Mouse (Mus musculus) liver, embryonic 11.5 days (tissue): ENCODE results near the gene Thpo. TPM values are rescaled to one million over a fixed set of nuclear protein-coding genes. Genes with fewer than 3 reads are reported as not detected.

Experiments used
- ATAC-seq: fragments of 200-750 bp; cut with Nextera tagmentation; replicated peaks from 2 replicates; pipeline ENCODE4 v1.8.0; 2017; ENCODE audit warnings: moderate number of reproducible peaks, mild to moderate bottlenecking, moderate TSS enrichment, moderate library complexity; ENCODE audit not compliant: low FRiP score
- DNase-seq: peaks from one replicate; pipeline ENCODE4 v3.0.0-alpha.2; 2017; ENCODE audit warnings: low spot score
- H3K27ac ChIP-seq: fragments of 300-500 bp; sonication (generic); 2 replicates; pipeline ENCODE4 v1.5.1; 2014; ENCODE audit warnings: mild to moderate bottlenecking, low read depth, low read length, control low read depth
- H3K27me3 ChIP-seq: fragments of 300-500 bp; sonication (generic); replicated peaks from 2 replicates; pipeline ENCODE4 v1.6.1; 2014; ENCODE audit warnings: low read length, mixed read lengths; ENCODE audit not compliant: control insufficient read depth, insufficient read depth
- H3K36me3 ChIP-seq: fragments of 300-500 bp; sonication (generic); 2 replicates; pipeline ENCODE4 v1.6.1; 2014; ENCODE audit warnings: mild to moderate bottlenecking, low read length, moderate library complexity, mixed read lengths; ENCODE audit not compliant: control insufficient read depth, insufficient read depth
- H3K4me1 ChIP-seq: fragments of 300-500 bp; sonication (generic); replicated peaks from 2 replicates; pipeline ENCODE4 v1.6.1; 2014; ENCODE audit warnings: low read length, mixed read lengths; ENCODE audit not compliant: control insufficient read depth, insufficient read depth
- H3K4me2 ChIP-seq: fragments of 300-500 bp; sonication (generic); 2 replicates; pipeline ENCODE4 v1.6.1; 2014; ENCODE audit warnings: mild to moderate bottlenecking, control low read depth, moderate library complexity
- H3K4me3 ChIP-seq: fragments of 300-500 bp; sonication (generic); 2 replicates; pipeline ENCODE4 v1.5.1; 2014; ENCODE audit warnings: low read depth, low read length, control low read depth
- H3K9ac ChIP-seq: fragments of 300-500 bp; sonication (generic); 2 replicates; pipeline ENCODE4 v1.6.1; 2014; ENCODE audit warnings: low read depth, low read length, control low read depth
- H3K9me3 ChIP-seq: fragments of 300-500 bp; sonication (generic); 2 replicates; pipeline ENCODE4 v1.6.1; 2016; ENCODE audit warnings: low read length, inconsistent platforms, mixed read lengths; ENCODE audit not compliant: control insufficient read depth
- WGBS: fragments of 180-500 bp; shearing (Covaris S2); extraction: QIAGEN DNeasy Blood & Tissue Kit; methylation state at CpG from one replicate; pipeline ENCODE4 v1.1.7; 2014; 5-methylcytosine and 5-hydroxymethylcytosine counted together
- polyA plus RNA-seq: library from polyadenylated mRNA; unstranded; fragments of >200 nt; fragmentation: Nextera tagmentation; extraction: Ambion mirVana; gene quantifications from 2 replicates; pipeline ENCODE4 v1.2.1, GENCODE M21; 2014

Gene Thpo
- polyA plus RNA-seq: 4.1 and 4.3 TPM in 2 replicates

GRCm38 (mm10) chr16:20733731-20734730 is at the start of gene Thpo:
Thpo (minus strand) TSS chr16:20734511.
- Histone ChIP-seq H3K27ac (no peak within 1 kb of the TSS), H3K9ac (no peak within 1 kb of the TSS), H3K36me3 (no peaks in the 10 kb centered on the region), H3K9me3 (no peaks in the 10 kb centered on the region), H3K27me3 (peaks cover 62% of the 10 kb centered on the region), H3K4me2 (peak within 1 kb of the TSS; percentile 64), H3K4me1 (peaks cover 3% of the 10 kb centered on the region; the same call in 1 of the 2 replicates), H3K4me3 (peak within 1 kb of the TSS; percentile 50)
- WGBS: 3% methylated on average over 45 of the region's 45 CpGs
- no peak for ATAC-seq
- DNase-seq: no peak

- H3K36me3 ChIP-seq: no peaks in the 10 kb centered on the region
These were observed 49.6 kb upstream of the Thpo start for GRCm38 (mm10) chr16:20783891-20784290.

DNA sequence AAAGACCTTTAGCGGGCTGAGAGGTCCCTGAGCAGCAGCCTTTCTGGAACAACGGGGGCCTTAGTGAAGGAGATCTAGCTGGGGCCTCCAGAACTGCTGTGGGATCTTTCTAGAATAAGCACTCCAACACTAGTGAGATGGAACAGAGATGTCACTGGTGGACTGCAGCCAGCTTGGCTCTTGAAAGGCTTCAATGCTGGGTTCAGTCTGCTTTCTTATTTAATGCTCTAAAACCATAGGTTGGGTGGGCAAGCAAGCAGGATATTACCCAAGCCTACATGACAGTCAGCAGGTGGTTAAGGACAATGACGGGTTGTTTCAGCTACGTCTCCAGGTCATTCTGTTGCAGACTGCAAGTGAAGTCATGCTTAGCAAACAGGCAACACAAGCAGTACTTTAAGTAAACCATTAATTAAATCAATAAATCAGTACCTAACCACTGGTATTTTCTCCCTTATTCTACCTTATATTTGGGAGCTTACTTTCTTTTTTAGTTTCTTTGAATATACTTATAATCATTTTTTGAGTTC is 46.9 kb upstream of the Thpo start:
- Histone ChIP-seq H3K36me3 (no peaks in the 10 kb centered on the region), H3K4me2 (no peak overlapping the region), H3K9me3 (no peaks in the 10 kb centered on the region), H3K27ac (no peak overlapping the region), H3K27me3 (no peaks in the 10 kb centered on the region), H3K4me1 (no peaks in the 10 kb centered on the region), H3K9ac (no peak overlapping the region), H3K4me3 (no peak overlapping the region)
- ATAC-seq (no peak), DNase-seq (no peak)
- WGBS: 69% methylated on average over 4 of the region's 4 CpGs

More at GRCm38 (mm10) chr16:20783891-20784290, 49.6 kb upstream of the Thpo start:
- 87% methylated on average over 2 of the region's 2 CpGs for WGBS
- Histone ChIP-seq H3K9me3 (no peaks in the 10 kb centered on the region), H3K27ac (no peak overlapping the region), H3K4me2 (no peak overlapping the region), H3K4me1 (no peaks in the 10 kb centered on the region), H3K9ac (no peak overlapping the region), H3K27me3 (no peaks in the 10 kb centered on the region), H3K4me3 (no peak overlapping the region)
- DNase-seq (peak; percentile 16), ATAC-seq (no peak)

DNA sequence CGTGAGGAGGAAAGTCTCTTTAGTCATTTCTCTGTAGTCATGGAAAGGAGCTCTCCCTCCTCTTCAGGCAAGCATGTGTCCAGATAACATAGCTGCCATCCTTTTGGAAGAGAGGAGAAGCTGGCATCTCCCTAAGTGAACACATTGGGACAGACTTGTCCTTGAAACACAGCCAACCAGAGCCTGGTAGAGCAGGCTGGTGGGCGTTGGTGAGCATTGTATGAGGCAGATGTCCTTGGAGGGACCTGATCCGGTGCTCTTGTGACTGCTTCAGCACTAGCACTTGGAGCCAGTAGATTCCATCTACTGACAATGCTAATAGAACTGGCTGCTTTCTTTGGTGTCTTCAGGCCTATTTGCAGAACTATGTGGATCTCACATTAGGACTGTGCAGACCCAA is 45.5 kb upstream of the Thpo start:
- 74% methylated on average over 3 of the region's 3 CpGs for WGBS
- H3K4me1 ChIP-seq: no peaks in the 10 kb centered on the region

GRCm38 (mm10) chr16:20775021-20775420 is 40.7 kb upstream of the Thpo start:
- H3K4me2 ChIP-seq: no peak overlapping the region
- no peak for DNase-seq
- H3K9ac ChIP-seq: no peak overlapping the region
- no peaks in the 10 kb centered on the region for H3K9me3 ChIP-seq
- H3K27ac ChIP-seq: no peak overlapping the region
- no peaks in the 10 kb centered on the region for H3K4me1 ChIP-seq
- WGBS: 72% methylated on average over 5 of the region's 5 CpGs
- no peaks in the 10 kb centered on the region for H3K27me3 ChIP-seq
- H3K4me3 ChIP-seq: no peak overlapping the region
- ATAC-seq: no peak
- H3K36me3 ChIP-seq: no peaks in the 10 kb centered on the region

More for the DNA sequence above, 45.5 kb upstream of the Thpo start:
- Histone ChIP-seq H3K4me2 (no peak overlapping the region), H3K9ac (no peak overlapping the region), H3K27ac (no peak overlapping the region), H3K4me3 (no peak overlapping the region), H3K36me3 (no peaks in the 10 kb centered on the region), H3K9me3 (no peaks in the 10 kb centered on the region), H3K27me3 (no peaks in the 10 kb centered on the region)
- ATAC-seq: no peak
- DNase-seq: no peak

DNA sequence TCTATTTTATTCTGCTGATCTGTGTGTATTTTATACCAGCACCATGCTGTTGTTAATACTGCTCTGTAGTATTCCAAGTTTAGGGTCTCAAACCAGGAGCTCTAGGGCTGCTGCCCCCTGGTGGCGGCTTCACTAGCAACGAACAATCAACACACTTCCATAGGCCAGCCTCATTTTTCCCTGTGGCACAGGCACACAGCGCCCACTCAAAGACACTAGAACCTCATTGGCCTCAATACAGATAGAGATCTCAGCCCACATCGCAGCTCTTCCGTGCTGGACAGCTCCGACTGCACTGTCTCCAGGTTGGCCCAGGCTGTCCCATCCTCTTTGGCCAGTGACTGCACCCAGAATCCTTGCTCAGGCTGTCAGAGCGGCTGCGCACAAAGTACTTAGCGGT is 30.9 kb upstream of the Thpo start:
- ATAC-seq (no peak), DNase-seq (peak; percentile 43)
- Histone ChIP-seq H3K27ac (no peak overlapping the region), H3K9ac (no peak overlapping the region), H3K4me1 (no peaks in the 10 kb centered on the region), H3K9me3 (no peaks in the 10 kb centered on the region), H3K36me3 (no peaks in the 10 kb centered on the region), H3K4me3 (no peak overlapping the region), H3K27me3 (no peaks in the 10 kb centered on the region), H3K4me2 (no peak overlapping the region)
- 42% methylated on average over 9 of the region's 9 CpGs for WGBS

DNA sequence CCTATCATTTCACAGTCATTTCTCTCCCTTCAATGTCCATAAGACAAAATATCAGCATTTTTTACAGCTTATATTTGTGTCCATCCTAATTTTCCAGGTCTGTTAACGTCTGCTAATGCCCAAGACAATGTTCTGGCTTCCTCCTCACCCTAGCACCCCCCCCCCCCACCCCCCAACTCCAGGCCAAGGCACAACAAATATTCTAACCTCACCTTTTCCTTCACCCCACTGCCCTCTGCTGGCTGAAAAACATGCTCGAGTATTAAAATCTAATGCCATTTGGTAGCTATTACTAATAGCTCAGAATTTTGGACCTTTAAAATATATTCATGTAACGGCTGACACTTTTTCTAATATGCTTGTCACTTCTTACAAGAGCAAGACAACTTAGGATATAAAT is 27.4 kb upstream of the Thpo start:
- Histone ChIP-seq H3K36me3 (no peaks in the 10 kb centered on the region), H3K9me3 (no peaks in the 10 kb centered on the region), H3K4me2 (no peak overlapping the region), H3K9ac (no peak overlapping the region), H3K4me1 (no peaks in the 10 kb centered on the region), H3K27me3 (no peaks in the 10 kb centered on the region), H3K27ac (no peak overlapping the region), H3K4me3 (no peak overlapping the region)
- ATAC-seq (no peak), DNase-seq (no peak)
- WGBS: 9% methylated on average over 3 of the region's 3 CpGs

DNA sequence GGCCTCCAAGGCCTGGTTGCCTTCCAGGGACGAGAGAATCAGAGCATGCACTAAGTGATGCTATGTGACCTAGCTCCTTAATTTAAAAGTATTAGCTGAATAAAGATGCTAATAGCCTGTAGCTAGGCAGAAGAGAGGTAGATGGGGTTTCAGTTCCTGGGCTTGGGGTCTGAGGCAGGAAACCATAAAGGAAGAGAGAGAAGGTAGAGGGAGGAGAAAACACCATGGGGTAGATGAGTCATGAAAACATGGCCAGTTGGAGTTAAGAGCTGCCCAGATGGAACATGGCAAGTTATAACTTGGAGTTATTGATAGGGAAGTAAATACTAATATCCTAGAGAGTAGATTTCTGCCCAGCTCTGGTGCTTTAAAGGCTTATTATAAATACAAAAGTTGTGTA is 23.1 kb upstream of the Thpo start:
- Histone ChIP-seq H3K9ac (no peak overlapping the region), H3K36me3 (no peaks in the 10 kb centered on the region), H3K27me3 (no peaks in the 10 kb centered on the region), H3K4me2 (no peak overlapping the region), H3K4me1 (no peaks in the 10 kb centered on the region), H3K4me3 (no peak overlapping the region), H3K9me3 (no peaks in the 10 kb centered on the region), H3K27ac (no peak overlapping the region)
- ATAC-seq (no peak), DNase-seq (no peak)
- WGBS: 65% methylated on average over 1 of the region's 1 CpGs
